Mouse (Mus musculus) liver, postnatal 0 days (tissue): ENCODE measurements around the gene Fasn.

ENCODE experiments used
- CTCF ChIP-seq: sonication (generic); IDR thresholded peaks from 2 replicates; pipeline ENCODE4 v1.5.1; 2016; ENCODE audit warnings: antibody characterized with exemption, low read depth
- EP300 ChIP-seq: IDR thresholded peaks from 2 replicates; pipeline ENCODE4 v1.6.1; 2016; ENCODE audit warnings: antibody characterized with exemption, low read depth, mild to moderate bottlenecking

DNA sequence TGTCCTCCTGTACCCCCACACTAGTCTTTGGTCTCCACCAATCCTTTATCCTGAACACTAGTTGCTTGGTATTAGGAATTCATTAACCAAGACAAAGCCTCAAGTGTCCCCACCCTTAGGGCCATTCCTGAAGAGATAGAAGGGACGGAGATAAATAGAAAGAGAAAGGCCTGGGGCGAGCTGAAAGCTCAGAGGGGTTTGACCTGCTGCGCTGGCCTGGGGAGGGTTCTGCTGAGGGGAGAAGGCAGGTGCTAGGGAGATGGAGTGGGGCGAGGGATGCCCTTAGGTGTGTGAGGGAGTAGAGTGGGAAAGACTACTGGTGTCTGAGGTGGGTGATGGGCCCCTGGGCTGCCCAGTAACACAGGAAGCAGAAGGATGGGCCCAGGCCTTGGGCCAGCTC, 29.4 kb upstream of the Fasn start:
- no peak for TF ChIP-seq CTCF
- no peak for TF ChIP-seq EP300
